Mouse (Mus musculus) left cerebral cortex, adult 9 months (tissue): ENCODE results near the gene Trmt1l.

Experiments used
- DNase-seq, 2 experiments: peaks; one replicate each; pipeline ENCODE4 v3.0.0; 2022; ENCODE audit warnings: low spot score in 2 of 2

The Trmt1l gene

GRCm38 (mm10) chr1:151494711-151495110 lies 66.4 kb downstream of the Trmt1l start:
- DNase-seq = no peak

DNA sequence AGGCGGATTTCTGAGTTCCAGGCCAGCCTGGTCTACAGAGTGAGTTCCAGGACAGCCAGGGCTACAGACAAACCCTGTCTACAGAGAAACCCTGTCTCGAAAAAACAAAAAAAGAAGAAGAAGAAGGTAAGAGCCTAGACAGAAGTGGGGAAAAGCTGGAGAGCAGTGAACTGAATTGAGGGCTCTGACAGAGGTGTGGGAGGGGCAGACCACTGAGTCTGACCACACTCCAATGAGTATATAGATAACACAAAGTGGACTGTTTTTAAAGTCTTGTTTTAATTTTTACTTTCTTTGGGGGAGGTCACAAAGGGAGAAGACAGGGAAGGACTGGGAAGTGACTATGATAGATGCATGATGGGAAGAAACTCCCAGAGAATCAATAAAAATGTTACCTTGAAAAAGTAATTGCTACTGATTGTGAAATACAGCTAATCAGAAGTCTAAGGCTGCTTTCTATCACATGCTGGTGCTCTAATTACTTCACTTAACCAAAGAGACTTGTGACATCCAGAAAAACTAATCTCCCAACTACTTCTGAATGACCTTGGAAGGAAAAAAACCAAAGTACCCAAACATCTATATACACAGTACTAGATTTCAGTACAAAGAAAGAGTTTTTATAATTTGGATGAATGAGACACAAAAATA lies 67.4 kb downstream of the Trmt1l start:
- no peak for DNase-seq

- DNase-seq = peak in 1 of 2 experiments; percentile 15
Observed at GRCm38 (mm10) chr1:151497028-151497427, 68.7 kb downstream of the Trmt1l start.

DNA sequence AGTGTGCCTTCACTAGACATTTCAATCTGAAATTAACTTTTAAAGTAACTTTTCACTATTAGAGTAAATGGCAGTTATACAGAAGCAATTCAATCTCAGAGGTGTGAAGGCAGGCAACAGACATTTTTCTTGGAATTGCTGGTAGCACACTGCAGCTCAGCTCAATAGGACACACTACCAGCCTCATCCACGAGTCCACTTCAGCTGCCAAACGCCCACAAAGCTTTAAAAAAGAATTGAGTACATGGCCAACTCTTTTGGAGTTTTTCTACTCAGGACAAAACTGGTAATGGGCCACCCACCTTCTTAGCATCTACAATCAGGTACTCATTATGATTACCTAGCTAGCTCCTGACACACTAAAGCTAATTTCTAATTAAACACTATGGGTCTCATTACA lies 69.6 kb downstream of the Trmt1l start:
- no peak for DNase-seq

- DNase-seq = no peak
Observed at GRCm38 (mm10) chr1:151498381-151498780, 70.0 kb downstream of the Trmt1l start.

GRCm38 (mm10) chr1:151499815-151500501 lies 71.6 kb downstream of the Trmt1l start:
- peak in 1 of 2 experiments; percentile 37 for DNase-seq

GRCm38 (mm10) chr1:151500531-151501361 lies 72.4 kb downstream of the Trmt1l start, which contains the start of gene Rnf2:
Gene Rnf2, minus strand, starts transcription at chr1:151500955.
- peak; percentile 53 to 81 for DNase-seq
